Mouse (Mus musculus) frontal cortex, postnatal 25 days (tissue): ENCODE results near the gene Ssx2ip.

Source experiments
- DNase-seq, 2 experiments: peaks; one replicate each; pipeline ENCODE4 v3.0.0; 2022; ENCODE audit warnings: low spot score in 2 of 2

Ssx2ip gene

GRCm38 (mm10) chr3:146435533-146435932 is 31.1 kb downstream of the Ssx2ip start:
- DNase-seq, result no peak

GRCm38 (mm10) chr3:146436114-146436513 is 31.7 kb downstream of the Ssx2ip start:
- no peak for DNase-seq

GRCm38 (mm10) chr3:146440011-146440410 is 35.6 kb downstream of the Ssx2ip start:
- no peak for DNase-seq

GRCm38 (mm10) chr3:146440422-146440821 is 36.0 kb downstream of the Ssx2ip start:
- no peak for DNase-seq

- no peak for DNase-seq
Observed at GRCm38 (mm10) chr3:146442484-146442883, 38.0 kb downstream of the Ssx2ip start.

GRCm38 (mm10) chr3:146442936-146443335 is 38.5 kb downstream of the Ssx2ip start:
- no peak for DNase-seq

- no peak for DNase-seq
Observed at GRCm38 (mm10) chr3:146443380-146443779, 38.9 kb downstream of the Ssx2ip start.

- no peak for DNase-seq
Observed at GRCm38 (mm10) chr3:146444880-146445279, 40.4 kb downstream of the Ssx2ip start.

- no peak for DNase-seq
Observed at GRCm38 (mm10) chr3:146447156-146447555, 42.7 kb downstream of the Ssx2ip start.

- DNase-seq, result no peak
Observed at GRCm38 (mm10) chr3:146447598-146447997, 43.2 kb downstream of the Ssx2ip start.

- DNase-seq, result no peak
Observed at GRCm38 (mm10) chr3:146448372-146448771, 43.9 kb downstream of the Ssx2ip start.

- DNase-seq, result no peak
Observed at GRCm38 (mm10) chr3:146448969-146449368, 44.5 kb downstream of the Ssx2ip start.

- DNase-seq, result no peak
Observed at GRCm38 (mm10) chr3:146449745-146450250, 45.4 kb downstream of the Ssx2ip start, which contains the start of gene Ctbs. Ctbs (plus strand) TSS chr3:146449795.

GRCm38 (mm10) chr3:146450371-146450841 is 46.0 kb downstream of the Ssx2ip start:
- DNase-seq, result peak; percentile 82

- DNase-seq, result no peak
Observed at GRCm38 (mm10) chr3:146451375-146451774, 46.9 kb downstream of the Ssx2ip start.

- no peak for DNase-seq
Observed at GRCm38 (mm10) chr3:146462939-146463338, 58.5 kb downstream of the Ssx2ip start.

GRCm38 (mm10) chr3:146469226-146469625 is 64.8 kb downstream of the Ssx2ip start:
- DNase-seq, result no peak

- no peak for DNase-seq
Observed at GRCm38 (mm10) chr3:146472657-146473056, 68.2 kb downstream of the Ssx2ip start.

GRCm38 (mm10) chr3:146473741-146474140 is 69.3 kb downstream of the Ssx2ip start:
- DNase-seq, result no peak

- no peak for DNase-seq
Observed at GRCm38 (mm10) chr3:146474428-146474827, 70.0 kb downstream of the Ssx2ip start.

- DNase-seq, result no peak
Observed at GRCm38 (mm10) chr3:146482044-146482443, 77.6 kb downstream of the Ssx2ip start.

GRCm38 (mm10) chr3:146486464-146486863 is 82.0 kb downstream of the Ssx2ip start:
- DNase-seq, result no peak
